Mouse (Mus musculus): Measurements from ENCODE around the gene Cxadr.

- TF ChIP-seq CTCF (IDR thresholded peaks at IDR 0.05; ENCODE audit: low read depth, low read length) (no peak), GATA1 (IDR thresholded peaks at IDR 0.05; ENCODE audit: borderline replicate concordance, low read length) (no peak), POLR2AphosphoS5 (IDR thresholded peaks at IDR 0.05; ENCODE audit: insufficient replicate concordance, low read depth, low read length) (no peak)
Measured at GRCm38 (mm10) chr16:78398734-78399133, 97.4 kb downstream of the Cxadr start.

All from G1E (cell line).